ENCODE assay signal across 8 mouse cellular contexts in the genomic region with DNA sequence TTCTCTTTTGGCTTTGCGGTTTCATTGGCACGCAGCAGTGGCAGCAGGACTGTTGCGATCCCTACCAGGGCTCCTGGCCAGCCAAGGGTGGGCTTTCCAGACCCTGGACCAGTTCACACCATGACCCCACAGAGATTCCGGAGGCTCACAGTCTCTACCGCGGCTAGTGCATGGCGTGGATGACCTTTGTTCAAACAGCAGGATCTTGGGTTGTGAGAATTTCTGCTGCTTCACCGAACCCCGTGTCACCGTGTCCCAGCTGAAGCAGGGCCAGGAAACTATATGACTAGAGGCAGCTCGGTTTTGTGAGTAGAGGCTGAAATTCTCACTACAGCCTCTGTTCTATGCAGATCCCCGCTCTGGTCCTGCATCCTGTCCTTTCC. TPM values are rescaled to one million over a fixed set of nuclear protein-coding genes. Genes with fewer than 3 reads are reported as not detected.
DNase-seq lines count a peak whose midpoint lies in the region; ATAC-seq lines count a peak whose summit lies in the region.
"Had no signal": no experiment of that assay in that cellular context is flagged by ENCODE, and none has a peak within 500 bp of the region (broad histone marks: within the 10 kb centered on the region; RNA-seq: fewer than 3 reads in every experiment).

No protein-coding gene starts in this region.

- no peak for DNase-seq in lung, postnatal 10 days
- no peak for DNase-seq in yolk sac, embryonic 10.5 days (ENCODE audit: low spot score)
- DNase-seq in frontal cortex, postnatal 14 days (ENCODE audit: low spot score in 2 of 2): no peak

- no peak overlapping the region for H3K9ac ChIP-seq in lung, embryonic 15.5 days
- no peak overlapping the region for H3K9ac ChIP-seq in forebrain, embryonic 12.5 days
- no peak overlapping the region for H3K9ac ChIP-seq in hindbrain, embryonic 15.5 days
- no peak overlapping the region for H3K9ac ChIP-seq in liver, embryonic 16.5 days (ENCODE audit: low read depth, low read length)

- peak overlapping the region; percentile 38 for H3K4me2 ChIP-seq in lung, embryonic 15.5 days
- peak overlapping the region; percentile 22; the same call in 1 of the 2 replicates for H3K4me2 ChIP-seq in forebrain, embryonic 12.5 days
- peak overlapping the region; percentile 40 for H3K4me2 ChIP-seq in hindbrain, embryonic 15.5 days
- H3K4me2 ChIP-seq in liver, embryonic 16.5 days (ENCODE audit: low read depth, low read length): peak overlapping the region; percentile 17; the same call in 1 of the 2 replicates

- H3K36me3 ChIP-seq in lung, embryonic 15.5 days: no peaks in the 10 kb centered on the region
- no peaks in the 10 kb centered on the region for H3K36me3 ChIP-seq in forebrain, embryonic 12.5 days (replicated peaks)
- H3K36me3 ChIP-seq in hindbrain, embryonic 15.5 days: no peaks in the 10 kb centered on the region
- no peaks in the 10 kb centered on the region for H3K36me3 ChIP-seq in liver, embryonic 16.5 days (ENCODE audit: control insufficient read depth, insufficient read depth)

- ATAC-seq in lung, embryonic 15.5 days (ENCODE audit: borderline replicate concordance, extremely low read depth, low FRiP score, low TSS enrichment): no peak
- ATAC-seq in forebrain, embryonic 12.5 days (ENCODE audit: low FRiP score): peak; percentile 35; the same call in 1 of the 2 replicates
- ATAC-seq in hindbrain, embryonic 15.5 days (ENCODE audit: low FRiP score, low read depth): peak; percentile 79
- no peak for ATAC-seq in liver, embryonic 16.5 days (ENCODE audit: low read depth)

- H3K27me3 ChIP-seq in lung, embryonic 15.5 days: no peaks in the 10 kb centered on the region
- no peaks in the 10 kb centered on the region for H3K27me3 ChIP-seq in forebrain, embryonic 12.5 days
- H3K27me3 ChIP-seq in hindbrain, embryonic 15.5 days: no peaks in the 10 kb centered on the region
- no peaks in the 10 kb centered on the region for H3K27me3 ChIP-seq in liver, embryonic 16.5 days (ENCODE audit: control insufficient read depth, insufficient read depth, low read depth, low read length)

- H3K9me3 ChIP-seq in lung, embryonic 15.5 days: no peaks in the 10 kb centered on the region
- no peaks in the 10 kb centered on the region for H3K9me3 ChIP-seq in forebrain, embryonic 12.5 days
- H3K9me3 ChIP-seq in hindbrain, embryonic 15.5 days: no peaks in the 10 kb centered on the region
- H3K9me3 ChIP-seq in liver, embryonic 16.5 days (replicated peaks; ENCODE audit: control insufficient read depth, low read length): no peaks in the 10 kb centered on the region

- 64% methylated on average over 12 of the region's 12 CpGs for WGBS in lung, embryonic 15.5 days
- WGBS in forebrain, embryonic 12.5 days: 58% methylated on average over 12 of the region's 12 CpGs
- 38% methylated on average over 12 of the region's 12 CpGs for WGBS in hindbrain, embryonic 15.5 days
- 66% methylated on average over 12 of the region's 12 CpGs for WGBS in liver, embryonic 16.5 days (ENCODE audit: insufficient replicate concordance)

- H3K27ac ChIP-seq in lung, embryonic 15.5 days: peak overlapping the region; percentile 19; the same call in 1 of the 2 replicates
- H3K27ac ChIP-seq in forebrain, embryonic 12.5 days: no peak overlapping the region
- H3K27ac ChIP-seq in hindbrain, embryonic 15.5 days (replicated peaks): peak overlapping the region; percentile 76
- no peak overlapping the region for H3K27ac ChIP-seq in liver, embryonic 16.5 days (ENCODE audit: low read length)

- H3K4me1 ChIP-seq in lung, embryonic 15.5 days: peaks cover 22% of the 10 kb centered on the region
- peaks cover 25% of the 10 kb centered on the region for H3K4me1 ChIP-seq in forebrain, embryonic 12.5 days
- H3K4me1 ChIP-seq in hindbrain, embryonic 15.5 days (replicated peaks): peaks cover 4% of the 10 kb centered on the region
- H3K4me1 ChIP-seq in liver, embryonic 16.5 days (ENCODE audit: control insufficient read depth, low read depth, low read length): peaks cover 2% of the 10 kb centered on the region

- H3K4me3 ChIP-seq in lung, embryonic 15.5 days: peak overlapping the region; percentile 20
- no peak overlapping the region for H3K4me3 ChIP-seq in forebrain, embryonic 12.5 days (replicated peaks)
- peak overlapping the region; percentile 7; the same call in 1 of the 2 replicates for H3K4me3 ChIP-seq in hindbrain, embryonic 15.5 days
- H3K4me3 ChIP-seq in liver, embryonic 16.5 days (ENCODE audit: low read depth, low read length): no peak overlapping the region

RNA-seq across cellular contexts. Expression of a gene that starts 7.7 kb away (rescaled TPM):
- polyA plus RNA-seq in lung, embryonic 15.5 days (2015; fragmentation: Nextera tagmentation; extraction: Ambion mirVana): 15.1 and 17.1 TPM in 2 replicates
- polyA plus RNA-seq in forebrain, embryonic 12.5 days (2016; fragmentation: Nextera tagmentation; extraction: Ambion mirVana): 11.0 and 15.9 TPM in 2 replicates
- polyA plus RNA-seq in hindbrain, embryonic 15.5 days (2015; fragmentation: Nextera tagmentation; extraction: Ambion mirVana): 28.9 and 31.1 TPM in 2 replicates
- 32.4 and 39.5 TPM in 2 replicates for polyA plus RNA-seq in liver, embryonic 16.5 days (2015; fragmentation: Nextera tagmentation; extraction: Ambion mirVana)

RNA-seq across cellular contexts. Expression of a gene that starts 39.8 kb away (rescaled TPM):
- polyA plus RNA-seq in lung, embryonic 15.5 days (2015; fragmentation: Nextera tagmentation; extraction: Ambion mirVana): 13.9 and 24.7 TPM in 2 replicates
- 0.67 TPM in 1 of 2 replicates, not detected in the other for polyA plus RNA-seq in forebrain, embryonic 12.5 days (2016; fragmentation: Nextera tagmentation; extraction: Ambion mirVana)
- 0.19 and 0.42 TPM in 2 replicates for polyA plus RNA-seq in hindbrain, embryonic 15.5 days (2015; fragmentation: Nextera tagmentation; extraction: Ambion mirVana)
- polyA plus RNA-seq in liver, embryonic 16.5 days (2015; fragmentation: Nextera tagmentation; extraction: Ambion mirVana): 0.21 and 0.32 TPM in 2 replicates

RNA-seq across cellular contexts. Expression of a gene that starts 45.0 kb away (rescaled TPM):
- 1.5 and 1.8 TPM in 2 replicates for polyA plus RNA-seq in lung, embryonic 15.5 days (2015; fragmentation: Nextera tagmentation; extraction: Ambion mirVana)
- 0.23 TPM in 1 of 2 replicates, not detected in the other for polyA plus RNA-seq in forebrain, embryonic 12.5 days (2016; fragmentation: Nextera tagmentation; extraction: Ambion mirVana)
- polyA plus RNA-seq in hindbrain, embryonic 15.5 days (2015; fragmentation: Nextera tagmentation; extraction: Ambion mirVana): 0.30 and 0.60 TPM in 2 replicates
- polyA plus RNA-seq in liver, embryonic 16.5 days (2015; fragmentation: Nextera tagmentation; extraction: Ambion mirVana): 4.0 and 4.6 TPM in 2 replicates
- polyA plus RNA-seq: limb, embryonic 11.5 days had no signal

Comparison
In these comparisons a context has a peak if more than half of its experiments do, and no peak if none do; other contexts are left out.
1. ATAC-seq: peak in forebrain, embryonic 12.5 days (single experiment) and hindbrain, embryonic 15.5 days (single experiment); none in lung, embryonic 15.5 days (single experiment) and liver, embryonic 16.5 days (single experiment).
2. H3K27ac ChIP-seq: peak in lung, embryonic 15.5 days (single experiment) and hindbrain, embryonic 15.5 days (single experiment); none in forebrain, embryonic 12.5 days (single experiment) and liver, embryonic 16.5 days (single experiment).
3. H3K4me3 ChIP-seq: peak in lung, embryonic 15.5 days (single experiment) and hindbrain, embryonic 15.5 days (single experiment); none in forebrain, embryonic 12.5 days (single experiment) and liver, embryonic 16.5 days (single experiment).
4. Peak in every context shown above with its lines, with median percentiles within 50 percentile points of each other: H3K4me2 ChIP-seq.